Mouse (Mus musculus): ENCODE measurements around the gene Gsta3. TPM values are rescaled to one million over a fixed set of nuclear protein-coding genes. Genes with fewer than 3 reads are reported as not detected.
"Not testable (repeated sequence)": the region's sequence is repeated elsewhere in the genome, so short reads cannot be mapped to it uniquely, and the experiment has no call there.

Gene Gsta3
- polyA plus RNA-seq, 1 experiment from 2014 or later, result 143 TPM

DNA sequence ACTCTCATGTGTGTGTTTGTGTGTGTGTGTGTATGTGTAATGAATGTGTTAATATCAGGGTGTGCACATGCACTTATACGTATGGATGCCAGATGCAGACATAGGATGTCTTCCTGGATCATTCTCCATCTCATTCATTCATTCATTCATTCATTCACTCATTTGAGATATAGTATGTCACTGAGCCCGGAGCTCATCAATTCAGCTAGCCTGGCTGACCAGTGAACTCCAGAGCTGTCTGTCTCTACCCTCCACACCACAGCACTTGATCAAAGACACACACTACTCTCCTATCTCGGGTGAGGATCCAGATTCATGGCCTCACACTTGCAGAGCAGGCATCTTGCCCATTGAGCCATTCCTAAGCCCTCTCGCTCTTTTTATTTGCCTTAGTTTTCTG lies 23.6 kb downstream of the Gsta3 start:
- Histone ChIP-seq H3K27me3 (ENCODE audit: insufficient read depth, low read length) (no peaks in the 10 kb centered on the region), H3K4me1 (ENCODE audit: insufficient read depth) (no peaks in the 10 kb centered on the region), H3K27ac (ENCODE audit: low read depth) (no peak overlapping the region), H3K36me3 (replicated peaks; ENCODE audit: insufficient read depth, low read length) (peaks cover 10% of the 10 kb centered on the region; the same call in 1 of the 2 replicates), H3K4me3 (ENCODE audit: low read depth, low read length) (no peak overlapping the region), H3K4me2 (ENCODE audit: low read depth, low read length) (no peak overlapping the region), H3K9ac (replicated peaks) (no peak overlapping the region), H3K9me3 (ENCODE audit: low read length) (no peaks in the 10 kb centered on the region)
- WGBS (ENCODE audit: insufficient replicate concordance), result 75% methylated on average over 4 of the region's 4 CpGs
- DNase-seq (no peak), ATAC-seq (no peak)
- TF ChIP-seq EP300 (IDR thresholded peaks at IDR 0.05; ENCODE audit: low read depth), result no peak
- TF ChIP-seq CTCF (IDR thresholded peaks at IDR 0.05; ENCODE audit: low read depth), result no peak

DNA sequence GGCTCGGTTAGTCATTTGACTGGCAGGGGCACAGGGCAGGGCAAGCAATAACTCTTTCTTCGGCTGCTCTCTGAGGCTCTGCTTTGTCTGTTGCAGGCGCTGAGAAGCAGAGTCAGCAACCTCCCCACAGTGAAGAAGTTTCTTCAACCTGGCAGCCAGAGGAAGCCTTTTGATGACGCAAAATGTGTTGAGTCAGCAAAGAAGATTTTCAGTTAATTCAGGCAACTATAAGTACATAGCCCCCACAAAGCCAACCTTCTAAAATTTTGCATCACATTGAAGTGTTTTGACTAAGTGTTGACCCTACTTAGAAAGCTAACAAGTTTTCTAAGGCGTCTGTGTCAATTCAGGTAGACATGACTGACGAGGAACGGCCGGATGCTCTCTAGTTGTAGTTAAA lies 24.4 kb downstream of the Gsta3 start:
- peaks cover 6% of the 10 kb centered on the region; the same call in 1 of the 2 replicates for H3K36me3 ChIP-seq (replicated peaks; ENCODE audit: insufficient read depth, low read length)
- ATAC-seq, result no peak
- H3K9ac ChIP-seq (replicated peaks), result no peak overlapping the region
- no peaks in the 10 kb centered on the region for H3K9me3 ChIP-seq (ENCODE audit: low read length)
- TF ChIP-seq CTCF (IDR thresholded peaks at IDR 0.05; ENCODE audit: low read depth) (no peak), EP300 (IDR thresholded peaks at IDR 0.05; ENCODE audit: low read depth) (no peak)
- H3K27ac ChIP-seq (ENCODE audit: low read depth), result no peak overlapping the region
- H3K4me2 ChIP-seq (ENCODE audit: low read depth, low read length), result no peak overlapping the region
- H3K4me1 ChIP-seq (ENCODE audit: insufficient read depth), result no peaks in the 10 kb centered on the region
- H3K4me3 ChIP-seq (ENCODE audit: low read depth, low read length), result no peak overlapping the region
- DNase-seq, result no peak
- H3K27me3 ChIP-seq (ENCODE audit: insufficient read depth, low read length), result no peaks in the 10 kb centered on the region
- WGBS (ENCODE audit: insufficient replicate concordance), result 79% methylated on average over 8 of the region's 8 CpGs

DNA sequence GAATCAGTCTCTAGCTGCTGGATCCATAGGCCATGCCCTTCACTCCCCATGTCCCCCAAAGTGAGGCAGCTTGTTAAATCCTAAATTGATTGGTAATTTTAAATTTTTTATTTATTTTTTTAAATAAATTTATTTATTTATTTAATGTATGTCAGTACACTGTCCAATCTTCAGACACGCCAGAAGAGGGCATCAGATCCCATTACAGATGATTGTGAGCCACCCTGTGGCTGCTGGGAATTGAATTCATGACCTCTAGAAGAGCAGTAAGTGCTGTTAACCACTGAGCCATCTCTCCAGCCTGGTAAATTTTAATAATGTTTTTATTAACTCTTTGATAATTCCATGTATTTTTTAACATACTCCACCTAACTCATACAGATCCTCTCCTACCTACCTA lies 26.4 kb downstream of the Gsta3 start:
- Histone ChIP-seq H3K4me3 (ENCODE audit: low read depth, low read length) (no peak overlapping the region), H3K27ac (ENCODE audit: low read depth) (no peak overlapping the region), H3K9me3 (ENCODE audit: low read length) (no peaks in the 10 kb centered on the region), H3K4me1 (ENCODE audit: insufficient read depth) (no peaks in the 10 kb centered on the region), H3K9ac (replicated peaks) (no peak overlapping the region), H3K36me3 (replicated peaks; ENCODE audit: insufficient read depth, low read length) (no peaks in the 10 kb centered on the region), H3K27me3 (ENCODE audit: insufficient read depth, low read length) (no peaks in the 10 kb centered on the region), H3K4me2 (ENCODE audit: low read depth, low read length) (no peak overlapping the region)
- DNase-seq (no peak), ATAC-seq (no peak)
- WGBS (ENCODE audit: insufficient replicate concordance), result 65% methylated on average over 1 of the region's 1 CpGs
- no peak for TF ChIP-seq CTCF (IDR thresholded peaks at IDR 0.05; ENCODE audit: low read depth)
- no peak for TF ChIP-seq EP300 (IDR thresholded peaks at IDR 0.05; ENCODE audit: low read depth)

DNA sequence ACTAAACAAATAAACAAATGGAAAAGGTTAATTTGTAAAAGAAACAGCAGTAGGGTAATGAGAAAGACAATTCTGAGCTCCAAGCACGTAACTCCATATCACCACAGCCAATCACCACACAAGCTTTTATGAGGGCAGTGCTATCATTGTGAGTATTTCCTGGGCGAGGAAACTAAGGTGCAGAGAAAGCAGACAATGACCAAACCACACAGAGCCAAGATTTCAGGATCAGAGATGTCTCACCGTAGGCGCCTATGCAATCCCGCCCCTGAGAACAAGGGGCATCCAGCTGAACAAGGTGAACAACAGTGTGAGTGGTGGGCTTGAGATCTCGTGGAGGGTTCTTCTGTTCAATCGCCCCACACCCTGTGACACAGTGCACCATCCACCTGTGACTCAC lies 27.1 kb downstream of the Gsta3 start:
- H3K4me1 ChIP-seq (ENCODE audit: insufficient read depth); H3K4me2 ChIP-seq (ENCODE audit: low read depth, low read length); H3K4me3 ChIP-seq (ENCODE audit: low read depth, low read length); H3K27me3 ChIP-seq (ENCODE audit: insufficient read depth, low read length); DNase-seq; H3K36me3 ChIP-seq (replicated peaks; ENCODE audit: insufficient read depth, low read length); H3K9ac ChIP-seq (replicated peaks); H3K27ac ChIP-seq (ENCODE audit: low read depth); ATAC-seq; H3K9me3 ChIP-seq (ENCODE audit: low read length): not testable (repeated sequence)
- WGBS (ENCODE audit: insufficient replicate concordance), result 77% methylated on average over 6 of the region's 7 CpGs

DNA sequence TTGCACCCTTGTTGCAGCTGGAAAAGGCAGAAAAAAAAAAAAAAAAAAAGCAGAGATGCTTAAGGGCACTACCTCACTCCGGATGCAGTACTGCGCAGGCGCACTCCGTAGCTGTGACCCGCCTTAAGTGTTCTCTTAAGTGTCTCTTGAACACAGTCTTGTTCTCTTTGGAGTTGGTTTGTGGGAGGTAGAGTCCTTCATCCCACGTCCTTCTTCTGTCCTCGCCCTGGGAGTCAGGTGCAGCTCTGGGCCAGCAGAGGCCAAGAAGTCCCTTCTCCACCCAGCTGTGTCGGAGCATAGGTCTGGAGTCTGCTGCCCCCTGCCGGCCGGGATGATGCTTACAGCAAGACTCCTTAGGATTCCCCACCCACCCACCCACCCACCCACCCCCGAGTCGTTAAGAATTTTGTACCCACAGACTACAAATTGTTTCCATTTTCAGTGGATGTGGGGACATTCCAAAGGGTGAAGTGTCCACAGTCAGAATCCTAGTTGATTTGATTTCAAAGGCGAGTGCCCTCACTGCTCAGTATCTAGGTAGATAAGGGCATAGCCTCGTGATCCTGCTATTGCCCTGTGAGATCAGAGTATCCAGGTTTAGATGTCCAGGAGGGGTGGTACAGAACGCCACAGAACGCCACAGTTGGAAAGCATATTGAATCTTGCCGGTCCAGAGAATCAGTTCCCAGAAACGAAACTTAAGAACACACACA lies 31.1 kb downstream of the Gsta3 start:
- ATAC-seq, result peak; percentile 67
- H3K9ac ChIP-seq (replicated peaks), result no peak overlapping the region
- H3K4me3 ChIP-seq (ENCODE audit: low read depth, low read length), result peak overlapping the region; percentile 4
- no peaks in the 10 kb centered on the region for H3K9me3 ChIP-seq (ENCODE audit: low read length)
- peak overlapping the region; percentile 56 for H3K4me2 ChIP-seq (ENCODE audit: low read depth, low read length)
- TF ChIP-seq CTCF (IDR thresholded peaks at IDR 0.05; ENCODE audit: low read depth) (peak; percentile 70), EP300 (IDR thresholded peaks at IDR 0.05; ENCODE audit: low read depth) (no peak)
- H3K27me3 ChIP-seq (ENCODE audit: insufficient read depth, low read length), result no peaks in the 10 kb centered on the region
- H3K36me3 ChIP-seq (replicated peaks; ENCODE audit: insufficient read depth, low read length), result no peaks in the 10 kb centered on the region
- H3K4me1 ChIP-seq (ENCODE audit: insufficient read depth), result no peaks in the 10 kb centered on the region
- WGBS (ENCODE audit: insufficient replicate concordance), result 28% methylated on average over 18 of the region's 18 CpGs
- no peak overlapping the region for H3K27ac ChIP-seq (ENCODE audit: low read depth)
- DNase-seq, result peak; percentile 83

DNA sequence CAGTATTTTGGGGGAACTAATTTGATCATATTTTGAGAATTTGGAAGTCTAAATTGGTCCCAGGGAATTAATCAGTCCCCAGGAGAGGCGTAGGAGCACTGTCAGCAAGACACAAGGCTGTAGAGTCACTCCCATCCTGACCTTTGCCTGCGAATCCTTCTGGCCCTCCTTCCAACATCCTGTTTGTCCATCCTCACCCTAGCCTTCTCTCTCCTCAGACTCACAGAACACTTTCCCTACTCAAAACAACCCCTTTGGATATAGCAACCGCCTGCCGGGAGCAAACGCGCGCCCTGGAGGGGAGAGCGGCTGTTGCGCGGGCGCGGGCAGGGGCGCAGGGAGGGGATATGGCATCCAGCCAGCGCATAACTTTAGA lies 31.7 kb downstream of the Gsta3 start:
- Histone ChIP-seq H3K9ac (replicated peaks) (no peak overlapping the region), H3K9me3 (ENCODE audit: low read length) (no peaks in the 10 kb centered on the region), H3K36me3 (replicated peaks; ENCODE audit: insufficient read depth, low read length) (no peaks in the 10 kb centered on the region), H3K4me3 (ENCODE audit: low read depth, low read length) (peak overlapping the region; percentile 4; the same call in 1 of the 2 replicates), H3K27me3 (ENCODE audit: insufficient read depth, low read length) (no peaks in the 10 kb centered on the region), H3K4me1 (ENCODE audit: insufficient read depth) (no peaks in the 10 kb centered on the region), H3K27ac (ENCODE audit: low read depth) (no peak overlapping the region), H3K4me2 (ENCODE audit: low read depth, low read length) (peak overlapping the region; percentile 56)
- DNase-seq (no peak), ATAC-seq (no peak)
- TF ChIP-seq EP300 (IDR thresholded peaks at IDR 0.05; ENCODE audit: low read depth), result no peak
- TF ChIP-seq CTCF (IDR thresholded peaks at IDR 0.05; ENCODE audit: low read depth), result no peak
- 30% methylated on average over 14 of the region's 14 CpGs for WGBS (ENCODE audit: insufficient replicate concordance)

All from liver, postnatal 0 days (tissue).